Mouse (Mus musculus): ENCODE measurements around the gene Mb.

DNA sequence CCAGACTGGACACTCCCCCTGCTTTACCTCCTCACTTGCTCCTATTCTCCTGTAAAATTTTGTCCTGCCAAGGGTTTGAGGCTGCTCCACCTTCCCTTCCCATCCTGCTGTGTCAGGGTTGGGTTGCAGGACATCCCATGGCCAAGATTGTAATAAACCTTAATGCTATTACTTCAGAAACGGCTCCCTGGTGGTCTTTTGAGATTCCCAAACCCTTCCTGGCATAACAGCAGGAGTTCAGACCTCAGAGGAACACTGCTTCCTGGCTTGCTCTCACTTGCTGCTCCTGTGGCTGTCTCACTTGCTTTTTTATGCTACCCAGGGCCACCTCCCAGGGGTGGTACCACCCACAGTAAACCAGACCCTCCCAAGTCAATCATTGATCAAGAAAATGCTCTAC is 1.7 kb upstream of the Mb start:
- TF ChIP-seq TAL1 (IDR thresholded peaks at IDR 0.05; ENCODE audit: low read length) (no peak), GATA1 (IDR thresholded peaks at IDR 0.05; ENCODE audit: low read length) (no peak)
